Mouse (Mus musculus) ES-E14 (cell line): ENCODE results near the gene Ctsa.
"Not testable (repeated sequence)": the region's sequence is repeated elsewhere in the genome, so short reads cannot be mapped to it uniquely, and the experiment has no call there.

ENCODE experiments used
- CHD2 ChIP-seq: IDR thresholded peaks from 2 replicates; pipeline ENCODE4 v1.6.1; 2014; ENCODE audit warnings: mild to moderate bottlenecking, low read depth, low read length, inconsistent platforms
- HCFC1 ChIP-seq: IDR thresholded peaks from 2 replicates; pipeline ENCODE4 v1.6.1; 2012; ENCODE audit warnings: low read length, inconsistent platforms, borderline replicate concordance; ENCODE audit not compliant: insufficient read depth
- MAFK ChIP-seq: IDR thresholded peaks from 2 replicates; pipeline ENCODE4 v1.6.1; 2014; ENCODE audit warnings: mild to moderate bottlenecking, low read depth, low read length, inconsistent platforms; ENCODE audit not compliant: insufficient read depth
- ZC3H11A ChIP-seq: IDR thresholded peaks from 2 replicates; pipeline ENCODE4 v1.6.1; 2012; ENCODE audit warnings: low read depth, mild to moderate bottlenecking, inconsistent platforms, low read length, borderline replicate concordance
- ZNF384 ChIP-seq: IDR thresholded peaks from 2 replicates; pipeline ENCODE4 v1.6.1; 2012; ENCODE audit warnings: low read depth, low read length, inconsistent platforms

DNA sequence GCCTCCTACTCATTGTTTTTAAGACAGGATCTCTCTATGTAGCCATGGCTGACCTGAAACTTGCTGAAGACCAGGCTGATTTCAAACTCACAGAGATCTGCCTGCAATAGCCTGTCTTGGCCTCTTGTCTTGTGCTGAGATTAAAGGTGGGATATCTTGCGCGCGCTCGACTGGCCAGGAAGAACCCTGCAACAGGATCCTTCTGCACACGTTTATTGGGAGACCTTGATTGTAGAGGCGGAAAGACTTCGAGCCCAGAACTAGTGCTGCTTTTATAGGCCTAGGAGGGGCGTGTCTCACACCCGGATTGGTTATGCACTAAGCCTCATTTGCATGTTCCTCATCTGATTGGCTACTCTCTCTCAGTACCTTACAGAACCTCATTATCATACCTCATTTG lies 30.7 kb downstream of the Ctsa start:
- TF ChIP-seq CHD2, ZC3H11A, MAFK, HCFC1, ZNF384: not testable (repeated sequence)
